Mouse (Mus musculus): ENCODE measurements at regions not wholly inside any gene's neighbourhood (a gene's known extent, or its start where the extent isn't known, plus 50 kb on each side); places are given as distances from the start of the nearest gene placed in this dataset.

DNA sequence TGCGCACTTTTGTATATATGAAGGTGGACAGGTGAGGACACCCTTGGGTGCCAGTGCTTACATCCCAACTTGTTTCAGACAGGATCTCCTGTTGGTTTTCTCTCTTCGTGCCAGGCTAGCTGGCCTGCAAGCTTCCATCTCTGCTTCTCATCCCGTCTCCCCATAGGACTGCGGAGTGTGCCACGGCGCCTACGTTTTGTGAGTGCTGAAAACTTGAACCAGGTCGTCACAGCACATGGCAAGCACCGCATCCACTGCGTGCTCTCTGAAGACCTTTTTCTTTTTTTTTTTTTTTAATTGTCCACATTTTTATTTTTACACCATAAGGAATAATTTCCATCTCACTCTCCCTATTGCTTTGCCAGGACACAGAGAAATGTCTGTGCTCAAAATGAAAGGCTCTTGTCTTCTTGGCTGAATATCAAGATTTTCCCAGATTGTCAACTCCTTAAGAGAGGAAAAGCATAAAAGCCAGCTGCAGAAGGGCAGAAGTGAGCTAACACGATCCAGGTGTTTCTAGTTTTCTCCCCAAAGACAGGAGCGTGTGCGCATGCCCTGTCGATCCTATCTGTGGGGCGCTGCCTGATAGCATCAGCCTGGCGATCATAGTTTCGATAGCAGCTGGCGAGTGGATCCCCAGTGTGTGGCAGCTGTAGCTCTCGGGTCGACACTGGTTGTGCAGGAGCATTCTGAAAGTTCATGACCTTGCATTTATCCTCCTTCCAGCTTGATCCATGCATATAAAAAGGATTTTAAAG lies 326.4 kb upstream of the Ddhd1 start:
- no peak for TF ChIP-seq CTCF (IDR thresholded peaks at IDR 0.05; ENCODE audit: insufficient read depth, low read depth, low read length)
- no peak for TF ChIP-seq POLR2A (IDR thresholded peaks at IDR 0.05; ENCODE audit: insufficient read depth, low read depth, low read length)
- H3K27ac ChIP-seq (ENCODE audit: insufficient read depth, low read depth, low read length), result no peak overlapping the region
- H3K4me1 ChIP-seq (ENCODE audit: control insufficient read depth, insufficient read depth, low read length), result peaks cover 4% of the 10 kb centered on the region; the same call in 1 of the 2 replicates
- H3K4me3 ChIP-seq (ENCODE audit: insufficient read depth, low read depth, low read length), result no peak overlapping the region
- 72% methylated on average over 20 of the region's 20 CpGs for WGBS

GRCm38 (mm10) chr14:45992041-45992869 lies 334.3 kb upstream of the Ddhd1 start:
- Histone ChIP-seq H3K4me1 (ENCODE audit: control insufficient read depth, insufficient read depth, low read length) (no peaks in the 10 kb centered on the region), H3K27ac (ENCODE audit: insufficient read depth, low read depth, low read length) (no peak overlapping the region), H3K4me3 (ENCODE audit: insufficient read depth, low read depth, low read length) (no peak overlapping the region)
- 84% methylated on average over 17 of the region's 17 CpGs for WGBS
- TF ChIP-seq CTCF (IDR thresholded peaks at IDR 0.05; ENCODE audit: insufficient read depth, low read depth, low read length), result no peak
- TF ChIP-seq POLR2A (IDR thresholded peaks at IDR 0.05; ENCODE audit: insufficient read depth, low read depth, low read length), result no peak

DNA sequence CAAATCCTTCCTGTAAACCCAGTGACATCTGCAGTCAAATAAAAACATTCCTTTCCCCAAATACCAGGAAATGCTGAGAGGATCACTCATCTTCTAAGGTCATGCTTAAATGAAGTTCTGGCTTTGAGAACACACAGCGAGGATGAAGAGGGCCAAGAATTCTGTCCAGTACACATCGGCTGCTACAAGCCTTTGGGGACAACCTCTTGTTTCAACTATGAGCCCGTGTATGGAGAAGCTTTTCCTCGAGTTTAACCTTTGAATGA lies 334.9 kb upstream of the Ddhd1 start:
- TF ChIP-seq POLR2A (IDR thresholded peaks at IDR 0.05; ENCODE audit: insufficient read depth, low read depth, low read length) (no peak), CTCF (IDR thresholded peaks at IDR 0.05; ENCODE audit: insufficient read depth, low read depth, low read length) (no peak)
- no peak overlapping the region for H3K4me3 ChIP-seq (ENCODE audit: insufficient read depth, low read depth, low read length)
- H3K27ac ChIP-seq (ENCODE audit: insufficient read depth, low read depth, low read length), result no peak overlapping the region
- H3K4me1 ChIP-seq (ENCODE audit: control insufficient read depth, insufficient read depth, low read length), result no peaks in the 10 kb centered on the region
- 82% methylated on average over 4 of the region's 4 CpGs for WGBS

DNA sequence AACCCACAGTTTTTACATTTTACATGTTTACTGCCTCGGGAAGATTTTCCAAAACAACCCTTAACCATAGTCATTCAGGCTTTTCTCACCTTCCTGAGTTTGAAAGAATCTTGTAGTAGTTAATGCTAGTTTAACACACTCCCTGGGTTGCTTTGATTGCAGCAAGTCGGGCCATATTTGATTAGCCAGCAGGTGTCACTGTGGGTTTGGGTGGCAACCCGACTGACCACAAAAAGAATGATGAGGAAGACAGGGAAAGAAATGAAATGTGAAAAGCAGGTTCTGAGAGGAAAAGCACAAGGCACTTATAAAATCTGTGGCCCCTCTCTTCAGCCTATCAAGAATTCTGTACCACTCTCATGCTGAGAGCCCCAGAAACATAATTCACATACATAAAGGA lies 335.7 kb upstream of the Ddhd1 start:
- TF ChIP-seq CTCF (IDR thresholded peaks at IDR 0.05; ENCODE audit: insufficient read depth, low read depth, low read length), result no peak
- TF ChIP-seq POLR2A (IDR thresholded peaks at IDR 0.05; ENCODE audit: insufficient read depth, low read depth, low read length), result no peak
- Histone ChIP-seq H3K27ac (ENCODE audit: insufficient read depth, low read depth, low read length) (no peak overlapping the region), H3K4me3 (ENCODE audit: insufficient read depth, low read depth, low read length) (no peak overlapping the region), H3K4me1 (ENCODE audit: control insufficient read depth, insufficient read depth, low read length) (no peaks in the 10 kb centered on the region)
- 11% methylated on average over 3 of the region's 3 CpGs for WGBS

GRCm38 (mm10) chr14:45996760-45997159 lies 338.8 kb upstream of the Ddhd1 start:
- Histone ChIP-seq H3K27ac (ENCODE audit: insufficient read depth, low read depth, low read length) (no peak overlapping the region), H3K4me1 (ENCODE audit: control insufficient read depth, insufficient read depth, low read length) (no peaks in the 10 kb centered on the region), H3K4me3 (ENCODE audit: insufficient read depth, low read depth, low read length) (no peak overlapping the region)
- no peak for TF ChIP-seq POLR2A (IDR thresholded peaks at IDR 0.05; ENCODE audit: insufficient read depth, low read depth, low read length)
- TF ChIP-seq CTCF (IDR thresholded peaks at IDR 0.05; ENCODE audit: insufficient read depth, low read depth, low read length), result no peak
- 70% methylated on average over 5 of the region's 5 CpGs for WGBS

DNA sequence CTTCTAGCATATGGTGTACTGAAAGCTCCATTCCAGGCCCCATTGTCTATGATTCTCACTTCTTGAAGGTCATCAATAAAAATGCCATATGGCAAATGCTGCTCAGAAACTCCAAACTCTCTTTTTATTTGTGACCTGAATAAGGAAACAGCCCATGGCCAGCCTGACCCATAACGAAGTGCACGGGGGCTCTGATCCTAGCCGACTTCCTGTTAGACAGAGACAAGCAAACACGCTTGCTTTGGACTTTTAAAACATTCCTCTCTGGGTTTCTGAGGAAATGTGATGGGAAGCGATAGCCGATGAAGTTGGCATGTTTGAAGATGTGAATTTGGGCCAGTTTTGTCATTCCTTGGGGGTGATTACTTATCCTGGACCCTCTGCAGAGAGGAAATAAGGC lies 346.1 kb upstream of the Ddhd1 start:
- TF ChIP-seq CTCF (IDR thresholded peaks at IDR 0.05; ENCODE audit: insufficient read depth, low read depth, low read length) (no peak), POLR2A (IDR thresholded peaks at IDR 0.05; ENCODE audit: insufficient read depth, low read depth, low read length) (no peak)
- 92% methylated on average over 6 of the region's 6 CpGs for WGBS
- no peak overlapping the region for H3K4me3 ChIP-seq (ENCODE audit: insufficient read depth, low read depth, low read length)

DNA sequence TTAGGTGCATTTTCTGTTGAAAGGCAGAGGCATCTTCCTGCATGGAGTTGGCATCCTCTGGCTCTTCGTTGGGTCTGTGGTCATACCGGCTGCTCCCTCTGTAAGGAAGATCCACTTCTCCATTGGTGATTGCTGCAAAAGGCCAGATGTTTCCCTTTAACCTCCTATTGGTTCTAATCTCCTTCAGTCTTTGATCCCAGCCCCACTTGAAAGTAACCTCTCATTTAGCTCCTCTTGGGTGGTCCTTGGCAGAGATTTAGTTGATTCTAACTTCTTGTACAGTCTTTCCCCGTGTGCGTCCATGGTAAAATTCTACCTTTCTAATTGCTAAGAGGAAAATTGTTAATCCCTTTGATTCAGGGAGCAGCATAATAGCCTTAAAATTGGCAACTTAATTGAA lies 347.4 kb upstream of the Ddhd1 start:
- Histone ChIP-seq H3K27ac (ENCODE audit: insufficient read depth, low read depth, low read length) (no peak overlapping the region), H3K4me1 (ENCODE audit: control insufficient read depth, insufficient read depth, low read length) (no peaks in the 10 kb centered on the region), H3K4me3 (ENCODE audit: insufficient read depth, low read depth, low read length) (no peak overlapping the region)
- TF ChIP-seq POLR2A (IDR thresholded peaks at IDR 0.05; ENCODE audit: insufficient read depth, low read depth, low read length) (no peak), CTCF (IDR thresholded peaks at IDR 0.05; ENCODE audit: insufficient read depth, low read depth, low read length) (no peak)
- 71% methylated on average over 4 of the region's 4 CpGs for WGBS

More for the DNA sequence above, 346.1 kb upstream of the Ddhd1 start:
- H3K27ac ChIP-seq (ENCODE audit: insufficient read depth, low read depth, low read length), result no peak overlapping the region
- H3K4me1 ChIP-seq (ENCODE audit: control insufficient read depth, insufficient read depth, low read length), result no peaks in the 10 kb centered on the region

DNA sequence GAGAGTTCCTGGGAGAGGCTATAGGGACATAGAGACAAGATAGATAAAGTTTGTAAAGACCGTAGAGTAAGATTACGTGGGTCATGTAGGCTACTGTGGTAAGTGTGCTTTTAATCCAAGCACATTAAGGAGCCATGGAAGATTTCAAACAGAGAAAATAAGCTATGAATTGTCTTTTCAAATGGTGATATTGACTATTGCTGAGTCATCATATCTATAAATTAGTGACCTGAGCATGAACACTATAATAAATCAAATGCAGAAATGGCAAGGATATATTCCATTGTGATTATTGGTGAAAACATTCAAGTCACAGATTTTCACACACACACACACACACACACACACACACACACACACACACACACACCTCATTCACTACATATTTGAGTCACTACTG lies 355.3 kb upstream of the Ddhd1 start:
- Histone ChIP-seq H3K27ac (ENCODE audit: insufficient read depth, low read depth, low read length) (no peak overlapping the region), H3K4me1 (ENCODE audit: control insufficient read depth, insufficient read depth, low read length) (no peaks in the 10 kb centered on the region), H3K4me3 (ENCODE audit: insufficient read depth, low read depth, low read length) (no peak overlapping the region)
- 100% methylated on average over 2 of the region's 2 CpGs for WGBS
- TF ChIP-seq CTCF (IDR thresholded peaks at IDR 0.05; ENCODE audit: insufficient read depth, low read depth, low read length) (no peak), POLR2A (IDR thresholded peaks at IDR 0.05; ENCODE audit: insufficient read depth, low read depth, low read length) (no peak)

GRCm38 (mm10) chr14:46014090-46014489 lies 356.1 kb upstream of the Ddhd1 start:
- no peaks in the 10 kb centered on the region for H3K4me1 ChIP-seq (ENCODE audit: control insufficient read depth, insufficient read depth, low read length)
- no peak overlapping the region for H3K27ac ChIP-seq (ENCODE audit: insufficient read depth, low read depth, low read length)
- TF ChIP-seq POLR2A (IDR thresholded peaks at IDR 0.05; ENCODE audit: insufficient read depth, low read depth, low read length) (no peak), CTCF (IDR thresholded peaks at IDR 0.05; ENCODE audit: insufficient read depth, low read depth, low read length) (no peak)
- no peak overlapping the region for H3K4me3 ChIP-seq (ENCODE audit: insufficient read depth, low read depth, low read length)
- WGBS, result 85% methylated on average over 2 of the region's 2 CpGs
